Mouse (Mus musculus) liver, embryonic 15.5 days (tissue): ENCODE data around the gene Fbxw8. TPM values are rescaled to one million over a fixed set of nuclear protein-coding genes. Genes with fewer than 3 reads are reported as not detected.

Experiments used
- ATAC-seq: fragments of 200-750 bp; cut with Nextera tagmentation; 2 replicates; pipeline ENCODE4 v1.8.0; 2017; ENCODE audit warnings: moderate number of reproducible peaks, mild to moderate bottlenecking, moderate library complexity; ENCODE audit not compliant: insufficient read depth
- H3K27ac ChIP-seq: fragments of 300-500 bp; sonication (generic); replicated peaks from 2 replicates; pipeline ENCODE4 v1.5.1; 2015; ENCODE audit warnings: mild to moderate bottlenecking, inconsistent platforms
- H3K27me3 ChIP-seq: fragments of 300-500 bp; sonication (generic); 2 replicates; pipeline ENCODE4 v1.6.1; 2015; ENCODE audit warnings: mild to moderate bottlenecking, inconsistent platforms
- H3K36me3 ChIP-seq: fragments of 300-500 bp; sonication (generic); replicated peaks from 2 replicates; pipeline ENCODE4 v1.6.1; 2015; ENCODE audit warnings: moderate library complexity, mild to moderate bottlenecking, inconsistent platforms
- H3K4me1 ChIP-seq: fragments of 300-500 bp; sonication (generic); replicated peaks from 2 replicates; pipeline ENCODE4 v1.6.1; 2015; ENCODE audit warnings: inconsistent platforms
- H3K4me2 ChIP-seq: fragments of 300-500 bp; sonication (generic); 2 replicates; pipeline ENCODE4 v1.6.1; 2015; ENCODE audit warnings: moderate library complexity, mild to moderate bottlenecking, inconsistent platforms
- H3K4me3 ChIP-seq: fragments of 300-500 bp; sonication (generic); replicated peaks from 2 replicates; pipeline ENCODE4 v1.5.1; 2015; ENCODE audit warnings: mild to moderate bottlenecking, inconsistent platforms
- H3K9ac ChIP-seq: fragments of 300-500 bp; sonication (generic); 2 replicates; pipeline ENCODE4 v1.6.1; 2015; ENCODE audit warnings: moderate library complexity, mild to moderate bottlenecking, inconsistent platforms
- H3K9me3 ChIP-seq: fragments of 300-500 bp; sonication (generic); replicated peaks from 2 replicates; pipeline ENCODE4 v1.6.1; 2016; ENCODE audit warnings: inconsistent platforms
- WGBS: fragments of 180-500 bp; shearing (Covaris S2); methylation state at CpG from one replicate; pipeline ENCODE4 v1.1.7; 2015; ENCODE audit warnings: mixed read lengths; ENCODE audit not compliant: insufficient replicate concordance; 5-methylcytosine and 5-hydroxymethylcytosine counted together
- polyA plus RNA-seq: library from polyadenylated mRNA; unstranded; fragments of >200 nt; fragmentation: Nextera tagmentation; extraction: Ambion mirVana; gene quantifications from 2 replicates; pipeline ENCODE4 v1.2.1, GENCODE M21; 2015

Gene Fbxw8
- polyA plus RNA-seq, 1 experiment from 2014 or later, result 7.7 TPM

- H3K4me2 ChIP-seq, result peak overlapping the region; percentile 29
- no peak overlapping the region for H3K9ac ChIP-seq
- H3K27ac ChIP-seq, result no peak overlapping the region
- peaks cover 73% of the 10 kb centered on the region for H3K27me3 ChIP-seq
- WGBS, result 2% methylated on average over 22 of the region's 22 CpGs
- ATAC-seq, result no peak
- H3K4me1 ChIP-seq, result peaks cover 7% of the 10 kb centered on the region; the same call in 1 of the 2 replicates
- 0 out of 2 replicates have a peak, but pooled peaks cover 3% of the 10 kb centered on the region for H3K9me3 ChIP-seq
- no peaks in the 10 kb centered on the region for H3K36me3 ChIP-seq
- 0 out of 2 replicates have a peak overlapping the region, but pooled peaks have one; percentile 4 for H3K4me3 ChIP-seq
Observed at GRCm38 (mm10) chr5:118174310-118175009, 19.2 kb upstream of the Fbxw8 start.

GRCm38 (mm10) chr5:118172078-118172723, 16.9 kb upstream of the Fbxw8 start:
- no peak overlapping the region for H3K9ac ChIP-seq
- H3K4me1 ChIP-seq, result peaks cover 7% of the 10 kb centered on the region; the same call in 1 of the 2 replicates
- H3K36me3 ChIP-seq, result no peaks in the 10 kb centered on the region
- H3K27me3 ChIP-seq, result peaks cover 88% of the 10 kb centered on the region
- 0 out of 2 replicates have a peak, but pooled peaks cover 3% of the 10 kb centered on the region for H3K9me3 ChIP-seq
- peak overlapping the region; percentile 48 for H3K4me2 ChIP-seq
- ATAC-seq, result no peak
- H3K4me3 ChIP-seq, result peak overlapping the region; percentile 32
- no peak overlapping the region for H3K27ac ChIP-seq
- WGBS, result 1% methylated on average over 27 of the region's 27 CpGs

GRCm38 (mm10) chr5:118171665-118172064, 16.4 kb upstream of the Fbxw8 start:
- Histone ChIP-seq H3K4me2 (peak overlapping the region; percentile 48), H3K27me3 (peaks cover 92% of the 10 kb centered on the region), H3K4me3 (peak overlapping the region; percentile 32), H3K4me1 (peaks cover 7% of the 10 kb centered on the region; the same call in 1 of the 2 replicates), H3K27ac (no peak overlapping the region), H3K9me3 (0 out of 2 replicates have a peak, but pooled peaks cover 3% of the 10 kb centered on the region), H3K36me3 (no peaks in the 10 kb centered on the region), H3K9ac (no peak overlapping the region)
- 1% methylated on average over 35 of the region's 36 CpGs for WGBS
- ATAC-seq, result no peak

- Histone ChIP-seq H3K36me3 (no peaks in the 10 kb centered on the region), H3K9ac (no peak overlapping the region), H3K4me3 (no peak overlapping the region), H3K4me2 (peak overlapping the region; percentile 48; the same call in 1 of the 2 replicates), H3K27me3 (peaks cover 98% of the 10 kb centered on the region), H3K9me3 (0 out of 2 replicates have a peak, but pooled peaks cover 3% of the 10 kb centered on the region), H3K27ac (no peak overlapping the region), H3K4me1 (peaks cover 7% of the 10 kb centered on the region; the same call in 1 of the 2 replicates)
- no peak for ATAC-seq
- 1% methylated on average over 25 of the region's 25 CpGs for whole genome bisulfite sequencing
Observed at GRCm38 (mm10) chr5:118170888-118171529, 15.7 kb upstream of the Fbxw8 start.

GRCm38 (mm10) chr5:118169222-118170221, 14.3 kb upstream of the Fbxw8 start:
- Histone ChIP-seq H3K9ac (no peak overlapping the region), H3K9me3 (no peaks in the 10 kb centered on the region), H3K4me3 (peak overlapping the region; percentile 37), H3K4me2 (peak overlapping the region; percentile 60), H3K4me1 (peaks cover 7% of the 10 kb centered on the region; the same call in 1 of the 2 replicates), H3K36me3 (no peaks in the 10 kb centered on the region), H3K27ac (no peak overlapping the region), H3K27me3 (peaks cover 93% of the 10 kb centered on the region)
- under 1% methylated on average over 108 of the region's 117 CpGs for WGBS
- ATAC-seq, result no peak

GRCm38 (mm10) chr5:118167561-118167995, 12.3 kb upstream of the Fbxw8 start:
- Histone ChIP-seq H3K4me2 (no peak overlapping the region), H3K36me3 (no peaks in the 10 kb centered on the region), H3K9ac (no peak overlapping the region), H3K4me1 (peaks cover 7% of the 10 kb centered on the region; the same call in 1 of the 2 replicates), H3K4me3 (no peak overlapping the region), H3K27me3 (peaks cover 93% of the 10 kb centered on the region), H3K27ac (no peak overlapping the region), H3K9me3 (no peaks in the 10 kb centered on the region)
- WGBS, result 64% methylated on average over 8 of the region's 8 CpGs
- ATAC-seq, result no peak

- Histone ChIP-seq H3K9ac (no peak overlapping the region), H3K4me2 (no peak overlapping the region), H3K4me3 (no peak overlapping the region), H3K36me3 (no peaks in the 10 kb centered on the region), H3K9me3 (no peaks in the 10 kb centered on the region), H3K27ac (no peak overlapping the region), H3K4me1 (no peaks in the 10 kb centered on the region), H3K27me3 (peaks cover 90% of the 10 kb centered on the region)
- ATAC-seq, result no peak
Observed at GRCm38 (mm10) chr5:118165462-118165861, 10.2 kb upstream of the Fbxw8 start.

GRCm38 (mm10) chr5:118164581-118164980, 9.3 kb upstream of the Fbxw8 start, which contains the start of gene Hrk:
Gene Hrk, plus strand, starts transcription at chr5:118164648.
- no peak within 1 kb of the TSS for H3K4me3 ChIP-seq
- no peak within 1 kb of the TSS for H3K27ac ChIP-seq
- no peak within 1 kb of the TSS for H3K4me2 ChIP-seq
- no peak for ATAC-seq
- no peaks in the 10 kb centered on the region for H3K4me1 ChIP-seq
- H3K36me3 ChIP-seq, result no peaks in the 10 kb centered on the region
- H3K9ac ChIP-seq, result no peak within 1 kb of the TSS
- 57% methylated on average over 12 of the region's 12 CpGs for WGBS
- H3K27me3 ChIP-seq, result peaks cover 82% of the 10 kb centered on the region
- H3K9me3 ChIP-seq, result no peaks in the 10 kb centered on the region

- peaks cover 19% of the 10 kb centered on the region for H3K4me1 ChIP-seq
- no peaks in the 10 kb centered on the region for H3K9me3 ChIP-seq
- WGBS, result 20% methylated on average over 4 of the region's 4 CpGs
- no peak overlapping the region for H3K27ac ChIP-seq
- peaks cover 47% of the 10 kb centered on the region for H3K27me3 ChIP-seq
- no peak for ATAC-seq
- H3K36me3 ChIP-seq, result no peaks in the 10 kb centered on the region
- H3K9ac ChIP-seq, result no peak overlapping the region
- H3K4me3 ChIP-seq, result no peak overlapping the region
- H3K4me2 ChIP-seq, result no peak overlapping the region
Observed at GRCm38 (mm10) chr5:118160691-118161090, 5.4 kb upstream of the Fbxw8 start.

GRCm38 (mm10) chr5:118156976-118157375, 1.7 kb upstream of the Fbxw8 start:
- H3K4me3 ChIP-seq, result no peak overlapping the region
- no peak overlapping the region for H3K4me2 ChIP-seq
- H3K9me3 ChIP-seq, result no peaks in the 10 kb centered on the region
- no peaks in the 10 kb centered on the region for H3K36me3 ChIP-seq
- peaks cover 13% of the 10 kb centered on the region; the same call in 1 of the 2 replicates for H3K27me3 ChIP-seq
- 43% methylated on average over 4 of the region's 4 CpGs for WGBS
- H3K27ac ChIP-seq, result no peak overlapping the region
- H3K4me1 ChIP-seq, result peaks cover 39% of the 10 kb centered on the region
- H3K9ac ChIP-seq, result no peak overlapping the region
- ATAC-seq, result peak; percentile 64
